23 mouse cellular contexts compared by ENCODE assay signal in genomic region chr4:57829740-57830139, GRCm38 (mm10).
DNase-seq lines count a peak whose midpoint lies in the region; ATAC-seq and TF ChIP-seq lines count a peak whose summit lies in the region.
"Had no signal": no experiment of that assay in that cellular context is flagged by ENCODE, and none has a peak within 500 bp of the region (broad histone marks: within the 10 kb centered on the region; RNA-seq: fewer than 3 reads in every experiment).

No protein-coding gene starts in this region.

- H3K9ac ChIP-seq in forebrain, embryonic 13.5 days = no peak overlapping the region
- no peak overlapping the region for H3K9ac ChIP-seq in forebrain, embryonic 15.5 days (replicated peaks)
- no peak overlapping the region for H3K9ac ChIP-seq in kidney, embryonic 14.5 days (ENCODE audit: low read depth, low read length)
- H3K9ac ChIP-seq in kidney, embryonic 16.5 days (replicated peaks; ENCODE audit: low read length) = no peak overlapping the region
- no peak overlapping the region for H3K9ac ChIP-seq in midbrain, embryonic 15.5 days
- H3K9ac ChIP-seq: heart, embryonic 15.5 days; hindbrain, embryonic 15.5 days; neural tube, embryonic 15.5 days had no signal

- no peak overlapping the region for H3K4me2 ChIP-seq in forebrain, embryonic 13.5 days
- no peak overlapping the region for H3K4me2 ChIP-seq in forebrain, embryonic 15.5 days (replicated peaks)
- H3K4me2 ChIP-seq in kidney, embryonic 14.5 days (replicated peaks; ENCODE audit: low read depth, low read length) = no peak overlapping the region
- H3K4me2 ChIP-seq in kidney, embryonic 16.5 days (replicated peaks; ENCODE audit: low read depth, low read length) = no peak overlapping the region
- no peak overlapping the region for H3K4me2 ChIP-seq in midbrain, embryonic 15.5 days
- H3K4me2 ChIP-seq: heart, embryonic 15.5 days; hindbrain, embryonic 15.5 days; liver, embryonic 11.5 days; neural tube, embryonic 15.5 days had no signal

- TF ChIP-seq POLR2A in brain, embryonic 14.5 days (IDR thresholded peaks at IDR 0.05; ENCODE audit: borderline replicate concordance, extremely low read depth, insufficient read depth, insufficient read length, poor library complexity, severe bottlenecking) = no peak

- peak; percentile 71 for ATAC-seq in forebrain, embryonic 13.5 days
- no peak for ATAC-seq in forebrain, embryonic 15.5 days (replicated peaks)
- ATAC-seq in kidney, embryonic 14.5 days (ENCODE audit: low FRiP score, low TSS enrichment) = peak; percentile 45; the same call in 1 of the 2 replicates
- no peak for ATAC-seq in kidney, embryonic 16.5 days (ENCODE audit: low FRiP score, low TSS enrichment)
- peak; percentile 76 for ATAC-seq in midbrain, embryonic 15.5 days (replicated peaks)
- ATAC-seq: intestine, postnatal 0 days had no signal

- H3K4me3 ChIP-seq in forebrain, embryonic 13.5 days = no peak overlapping the region
- no peak overlapping the region for H3K4me3 ChIP-seq in forebrain, embryonic 15.5 days
- H3K4me3 ChIP-seq in kidney, embryonic 14.5 days (ENCODE audit: low read length) = no peak overlapping the region
- H3K4me3 ChIP-seq in kidney, embryonic 16.5 days (ENCODE audit: low read length) = no peak overlapping the region
- H3K4me3 ChIP-seq in midbrain, embryonic 15.5 days = no peak overlapping the region
- H3K4me3 ChIP-seq: heart, adult 2 months; heart, embryonic 15.5 days; hindbrain, embryonic 15.5 days; neural tube, embryonic 15.5 days had no signal

- peak; percentile 73 for DNase-seq in brain, embryonic 14.5 days (ENCODE audit: low read depth)
- no peak for DNase-seq in adrenal gland, adult 18-20 months (ENCODE audit: low spot score in 2 of 2)
- DNase-seq: adrenal gland, postnatal 36 days; cerebellum, adult 18-20 months; cerebellum, postnatal 25 days; gastrocnemius, postnatal 25 days; kidney, postnatal 36 days; left cerebral cortex, postnatal 4 days; right cerebral cortex, postnatal 14 days; spleen, adult 18-20 months; thymus, postnatal 4 days had no signal

- peaks cover 17% of the 10 kb centered on the region for H3K4me1 ChIP-seq in forebrain, embryonic 13.5 days
- peaks cover 1% of the 10 kb centered on the region for H3K4me1 ChIP-seq in forebrain, embryonic 15.5 days
- peaks cover 21% of the 10 kb centered on the region for H3K4me1 ChIP-seq in kidney, embryonic 14.5 days (ENCODE audit: control insufficient read depth, insufficient read depth, low read length)
- H3K4me1 ChIP-seq in kidney, embryonic 16.5 days (ENCODE audit: insufficient read depth, low read length) = peaks cover 21% of the 10 kb centered on the region
- H3K4me1 ChIP-seq in midbrain, embryonic 15.5 days = no peaks in the 10 kb centered on the region; the same call in 1 of the 2 replicates

- H3K36me3 ChIP-seq in forebrain, embryonic 13.5 days (ENCODE audit: poor library complexity, severe bottlenecking) = no peaks in the 10 kb centered on the region
- H3K36me3 ChIP-seq in forebrain, embryonic 15.5 days = no peaks in the 10 kb centered on the region
- H3K36me3 ChIP-seq in kidney, embryonic 14.5 days (ENCODE audit: control insufficient read depth, insufficient read depth, low read length) = no peaks in the 10 kb centered on the region
- H3K36me3 ChIP-seq in kidney, embryonic 16.5 days (ENCODE audit: insufficient read depth, low read length) = no peaks in the 10 kb centered on the region
- no peaks in the 10 kb centered on the region for H3K36me3 ChIP-seq in midbrain, embryonic 15.5 days (replicated peaks)
- H3K36me3 ChIP-seq: heart, embryonic 15.5 days; hindbrain, embryonic 15.5 days; neural tube, embryonic 15.5 days had no signal

- no peaks in the 10 kb centered on the region for H3K27me3 ChIP-seq in forebrain, embryonic 13.5 days
- H3K27me3 ChIP-seq in forebrain, embryonic 15.5 days = no peaks in the 10 kb centered on the region
- no peaks in the 10 kb centered on the region for H3K27me3 ChIP-seq in kidney, embryonic 14.5 days (ENCODE audit: control insufficient read depth, insufficient read depth, low read length)
- H3K27me3 ChIP-seq in kidney, embryonic 16.5 days (ENCODE audit: insufficient read depth, low read length) = no peaks in the 10 kb centered on the region
- H3K27me3 ChIP-seq in midbrain, embryonic 15.5 days (replicated peaks) = 0 out of 2 replicates have a peak, but pooled peaks cover 2% of the 10 kb centered on the region
- H3K27me3 ChIP-seq: CH12.LX; heart, embryonic 15.5 days; hindbrain, embryonic 15.5 days; neural tube, embryonic 15.5 days had no signal

- WGBS in forebrain, embryonic 13.5 days = 40% methylated on average over 3 of the region's 3 CpGs
- WGBS in forebrain, embryonic 15.5 days = 35% methylated on average over 3 of the region's 3 CpGs
- WGBS in kidney, embryonic 14.5 days = 62% methylated on average over 3 of the region's 3 CpGs
- WGBS in kidney, embryonic 16.5 days = 69% methylated on average over 3 of the region's 3 CpGs
- WGBS in midbrain, embryonic 15.5 days = 61% methylated on average over 3 of the region's 3 CpGs

- H3K9me3 ChIP-seq in forebrain, embryonic 13.5 days (replicated peaks) = no peaks in the 10 kb centered on the region
- no peaks in the 10 kb centered on the region for H3K9me3 ChIP-seq in forebrain, embryonic 15.5 days
- H3K9me3 ChIP-seq in kidney, embryonic 14.5 days (ENCODE audit: control insufficient read depth, low read length) = no peaks in the 10 kb centered on the region
- no peaks in the 10 kb centered on the region for H3K9me3 ChIP-seq in kidney, embryonic 16.5 days (ENCODE audit: low read length)
- no peaks in the 10 kb centered on the region for H3K9me3 ChIP-seq in midbrain, embryonic 15.5 days
- H3K9me3 ChIP-seq: heart, embryonic 15.5 days; hindbrain, embryonic 15.5 days; neural tube, embryonic 15.5 days had no signal

- H3K27ac ChIP-seq in forebrain, embryonic 13.5 days = 0 out of 2 replicates have a peak overlapping the region, but pooled peaks have one; percentile 1
- no peak overlapping the region for H3K27ac ChIP-seq in forebrain, embryonic 15.5 days (replicated peaks)
- H3K27ac ChIP-seq in kidney, embryonic 14.5 days (ENCODE audit: low read depth, low read length) = no peak overlapping the region
- H3K27ac ChIP-seq in kidney, embryonic 16.5 days (ENCODE audit: low read length) = no peak overlapping the region
- no peak overlapping the region for H3K27ac ChIP-seq in midbrain, embryonic 15.5 days
- H3K27ac ChIP-seq: heart, adult 2 months; hindbrain, embryonic 15.5 days; neural tube, embryonic 15.5 days had no signal

- TF ChIP-seq CTCF in brain, embryonic 14.5 days (IDR thresholded peaks at IDR 0.05; ENCODE audit: borderline replicate concordance, extremely low read depth, insufficient read depth, insufficient read length) = no peak

Comparison
In these comparisons a context has a peak if more than half of its experiments do, and no peak if none do; other contexts are left out.
1. ATAC-seq: peak in forebrain, embryonic 13.5 days (single experiment), kidney, embryonic 14.5 days (single experiment) and midbrain, embryonic 15.5 days (single experiment); none in forebrain, embryonic 15.5 days (single experiment) and kidney, embryonic 16.5 days (single experiment).